Mouse (Mus musculus) heart, embryonic 10.5 days (tissue): ENCODE measurements at regions not wholly inside any gene's neighbourhood (a gene's known extent, or its start where the extent isn't known, plus 50 kb on each side); places are given as distances from the start of the nearest gene placed in this dataset.
A peak's percentile ranks its signal among the peaks of the same experiment; 100 is the strongest.

Experiments used
- DNase-seq: peaks from one replicate; pipeline ENCODE4 v3.0.0-alpha.2; 2017; ENCODE audit warnings: low spot score
- H3K27ac ChIP-seq: fragments of 300-500 bp; sonication (generic); 2 replicates; pipeline ENCODE4 v1.5.1; 2016; ENCODE audit warnings: mild to moderate bottlenecking
- H3K27me3 ChIP-seq: fragments of 300-500 bp; sonication (generic); 2 replicates; pipeline ENCODE4 v1.6.1; 2016; ENCODE audit warnings: mild to moderate bottlenecking; ENCODE audit not compliant: poor library complexity, insufficient read depth, severe bottlenecking
- H3K36me3 ChIP-seq: fragments of 300-500 bp; sonication (generic); 2 replicates; pipeline ENCODE4 v1.6.1; 2016; ENCODE audit warnings: mild to moderate bottlenecking, moderate library complexity
- H3K4me1 ChIP-seq: fragments of 300-500 bp; sonication (generic); 2 replicates; pipeline ENCODE4 v1.6.1; 2016; ENCODE audit warnings: mild to moderate bottlenecking
- H3K4me3 ChIP-seq: fragments of 300-500 bp; sonication (generic); 2 replicates; pipeline ENCODE4 v1.5.1; 2016; ENCODE audit warnings: mild to moderate bottlenecking, moderate library complexity
- H3K9me3 ChIP-seq: fragments of 300-500 bp; sonication (generic); 2 replicates; pipeline ENCODE4 v1.6.1; 2016; ENCODE audit warnings: mild to moderate bottlenecking, moderate library complexity
- WGBS: fragments of 180-500 bp; shearing (Covaris S2); methylation state at CpG from one replicate; pipeline ENCODE4 v1.1.7; 2016; 5-methylcytosine and 5-hydroxymethylcytosine counted together

DNA sequence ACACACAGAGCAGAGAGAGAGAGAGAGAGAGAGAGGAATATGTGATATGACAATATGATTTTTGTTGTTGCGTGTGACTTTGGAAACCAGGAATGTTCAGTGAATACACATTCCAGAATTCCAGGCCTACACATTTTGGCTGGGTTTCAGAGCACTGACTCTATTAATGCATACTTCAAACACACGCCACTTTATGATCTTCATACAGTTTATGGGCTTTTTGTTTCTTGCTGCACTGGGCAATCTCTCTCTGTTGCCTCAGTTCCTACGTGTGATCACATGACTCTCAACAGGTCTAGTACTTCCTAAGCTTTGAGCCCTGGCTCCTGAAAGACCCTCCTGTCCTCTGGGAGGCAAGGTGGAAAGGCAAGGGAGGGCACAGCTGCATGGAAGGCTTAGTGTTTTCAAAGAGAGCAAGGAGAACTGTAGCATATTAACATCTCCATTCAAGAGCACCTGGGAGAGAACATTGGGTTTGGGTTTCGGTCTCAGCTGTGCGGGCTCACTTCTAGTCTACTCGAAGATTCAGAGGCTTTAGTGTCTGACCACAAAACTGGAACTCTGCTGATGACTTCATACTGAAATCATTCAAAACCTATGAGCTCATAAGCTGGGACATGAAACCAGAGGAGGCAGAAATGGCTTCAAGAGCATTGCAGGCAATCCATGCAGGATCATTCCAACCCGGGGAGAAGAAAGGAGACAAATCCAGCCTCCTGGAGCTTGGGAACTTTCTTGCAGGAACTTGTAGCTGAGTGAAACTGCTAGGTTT, 87.9 kb upstream of the C1qtnf3 start:
- DNase-seq = no peak
- Histone ChIP-seq H3K4me3 (no peak overlapping the region), H3K27ac (no peak overlapping the region), H3K9me3 (no peaks in the 10 kb centered on the region), H3K4me1 (peaks cover 2% of the 10 kb centered on the region), H3K36me3 (no peaks in the 10 kb centered on the region), H3K27me3 (no peaks in the 10 kb centered on the region)
- WGBS = 87% methylated on average over 7 of the region's 7 CpGs

DNA sequence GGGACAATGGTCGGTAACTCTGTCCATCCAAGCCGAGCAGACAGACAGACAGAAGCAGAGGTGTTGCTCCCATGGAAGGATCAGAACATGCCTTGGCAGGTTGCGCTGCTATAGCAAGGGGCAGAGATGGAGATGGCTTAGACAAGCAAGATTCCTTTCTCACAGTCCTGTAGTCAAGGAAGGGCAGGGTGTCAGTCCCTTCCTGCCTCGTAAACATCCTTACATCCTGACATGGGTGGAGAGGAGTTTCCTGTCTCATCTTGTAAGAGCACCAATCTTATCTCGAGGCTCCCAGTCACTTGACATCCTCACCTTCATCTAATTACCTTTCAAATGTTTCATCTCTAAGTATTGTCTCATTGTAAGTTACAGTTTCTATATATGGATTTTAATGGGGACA, 87.0 kb upstream of the C1qtnf3 start:
- 75% methylated on average over 5 of the region's 5 CpGs for WGBS

DNA sequence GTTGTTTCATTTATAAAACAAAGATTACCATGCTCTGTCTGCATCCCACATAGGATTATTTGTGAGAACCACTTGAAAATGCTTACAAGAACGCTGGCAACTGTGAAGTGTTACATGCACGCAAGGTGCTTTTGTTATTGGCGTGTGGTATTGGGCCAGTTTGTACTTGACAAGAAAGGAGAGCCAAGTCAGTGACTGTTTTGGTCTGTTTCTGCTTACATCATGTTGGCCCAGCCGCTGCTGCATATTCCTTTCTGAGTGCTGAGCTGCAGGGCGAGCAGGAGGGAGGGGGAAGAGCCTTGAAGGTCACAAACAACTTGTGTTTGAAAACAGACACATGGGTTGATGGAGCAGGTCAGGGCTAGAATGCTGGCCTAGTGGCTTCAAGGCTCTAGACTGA, 85.3 kb upstream of the C1qtnf3 start:
- Histone ChIP-seq H3K4me3 (no peak overlapping the region), H3K27ac (peak overlapping the region; percentile 10; the same call in 1 of the 2 replicates), H3K9me3 (no peaks in the 10 kb centered on the region), H3K27me3 (no peaks in the 10 kb centered on the region), H3K36me3 (no peaks in the 10 kb centered on the region), H3K4me1 (peaks cover 11% of the 10 kb centered on the region)
- DNase-seq = no peak
- WGBS = 67% methylated on average over 5 of the region's 5 CpGs

More for the DNA sequence above, 87.0 kb upstream of the C1qtnf3 start:
- Histone ChIP-seq H3K4me1 (peaks cover 11% of the 10 kb centered on the region), H3K27ac (no peak overlapping the region), H3K9me3 (no peaks in the 10 kb centered on the region), H3K27me3 (no peaks in the 10 kb centered on the region), H3K36me3 (no peaks in the 10 kb centered on the region), H3K4me3 (no peak overlapping the region)
- DNase-seq = no peak

GRCm38 (mm10) chr15:10868115-10868514, 84.0 kb upstream of the C1qtnf3 start:
- 78% methylated on average over 7 of the region's 7 CpGs for WGBS
- Histone ChIP-seq H3K4me1 (peaks cover 11% of the 10 kb centered on the region), H3K9me3 (no peaks in the 10 kb centered on the region), H3K27me3 (no peaks in the 10 kb centered on the region), H3K4me3 (no peak overlapping the region), H3K27ac (no peak overlapping the region), H3K36me3 (no peaks in the 10 kb centered on the region)
- DNase-seq = no peak

DNA sequence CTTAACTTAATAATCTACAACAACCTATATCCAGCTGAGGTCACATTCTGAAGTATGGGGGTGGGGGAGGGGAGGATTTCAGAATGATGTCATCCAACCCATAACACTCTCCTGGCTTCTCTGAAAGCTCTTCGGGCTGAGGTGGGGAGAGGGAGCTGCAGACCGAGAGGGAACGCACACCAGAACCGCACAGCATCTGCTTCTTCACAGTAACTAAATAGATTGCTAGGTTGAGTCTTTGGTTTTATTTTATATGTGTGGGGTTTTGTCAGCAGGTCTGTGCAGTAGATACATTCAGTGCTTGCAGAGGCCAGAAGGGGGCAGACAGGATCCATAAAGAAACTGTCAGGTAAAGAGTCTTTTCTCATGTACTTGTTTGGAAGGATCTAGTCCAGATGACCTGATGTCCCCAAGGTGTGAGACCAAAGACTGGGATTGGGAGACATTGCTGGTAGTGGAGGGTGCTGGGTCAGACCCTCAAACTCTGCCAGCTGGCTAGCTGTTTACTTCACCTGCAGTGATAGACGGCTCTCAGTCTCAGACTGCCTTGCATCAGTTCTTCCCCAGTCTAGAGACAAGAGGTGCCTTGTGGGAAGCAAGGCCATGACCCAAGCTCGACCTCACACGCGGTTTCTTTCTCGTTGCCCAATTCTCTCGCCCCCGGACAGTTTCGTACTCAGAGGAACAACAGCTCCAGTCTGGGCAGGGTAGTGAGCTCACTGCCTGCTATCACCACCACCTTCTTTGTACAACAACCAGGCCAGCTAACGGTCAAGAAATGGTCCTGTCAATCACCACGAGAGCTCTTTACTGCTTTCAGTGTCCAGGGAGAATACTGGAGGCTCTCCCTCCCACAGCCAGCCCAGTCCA, 83.2 kb upstream of the C1qtnf3 start:
- H3K27ac ChIP-seq = 0 out of 2 replicates have a peak overlapping the region, but pooled peaks have one; percentile 4
- H3K4me1 ChIP-seq = peaks cover 11% of the 10 kb centered on the region
- WGBS = 43% methylated on average over 14 of the region's 14 CpGs
- no peaks in the 10 kb centered on the region for H3K9me3 ChIP-seq
- H3K4me3 ChIP-seq = no peak overlapping the region
- DNase-seq = no peak
- H3K27me3 ChIP-seq = no peaks in the 10 kb centered on the region
- H3K36me3 ChIP-seq = no peaks in the 10 kb centered on the region

DNA sequence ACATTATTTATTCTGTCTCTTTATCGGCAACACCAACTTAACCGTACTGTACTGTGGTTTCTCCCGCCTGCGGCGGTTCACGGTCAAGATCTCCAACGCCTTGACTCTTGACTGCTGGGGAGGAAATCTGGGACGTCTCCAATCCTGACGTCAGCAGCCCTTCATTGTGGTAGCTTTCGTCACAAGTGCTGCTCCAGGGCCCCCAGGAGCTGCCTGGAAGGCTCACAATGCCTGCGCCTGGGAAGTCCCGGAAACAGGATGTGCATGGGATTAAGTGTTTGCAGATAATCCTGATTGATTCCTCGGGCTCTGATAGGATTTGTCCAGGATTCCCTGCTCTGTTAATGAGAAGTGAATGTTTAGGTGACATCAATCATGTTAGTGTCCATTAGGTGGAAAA, 82.3 kb upstream of the C1qtnf3 start:
- H3K27me3 ChIP-seq = no peaks in the 10 kb centered on the region
- H3K4me1 ChIP-seq = peaks cover 11% of the 10 kb centered on the region
- 42% methylated on average over 13 of the region's 13 CpGs for WGBS
- H3K36me3 ChIP-seq = no peaks in the 10 kb centered on the region
- no peak overlapping the region for H3K4me3 ChIP-seq
- no peak overlapping the region for H3K27ac ChIP-seq
- DNase-seq = no peak
- no peaks in the 10 kb centered on the region for H3K9me3 ChIP-seq

DNA sequence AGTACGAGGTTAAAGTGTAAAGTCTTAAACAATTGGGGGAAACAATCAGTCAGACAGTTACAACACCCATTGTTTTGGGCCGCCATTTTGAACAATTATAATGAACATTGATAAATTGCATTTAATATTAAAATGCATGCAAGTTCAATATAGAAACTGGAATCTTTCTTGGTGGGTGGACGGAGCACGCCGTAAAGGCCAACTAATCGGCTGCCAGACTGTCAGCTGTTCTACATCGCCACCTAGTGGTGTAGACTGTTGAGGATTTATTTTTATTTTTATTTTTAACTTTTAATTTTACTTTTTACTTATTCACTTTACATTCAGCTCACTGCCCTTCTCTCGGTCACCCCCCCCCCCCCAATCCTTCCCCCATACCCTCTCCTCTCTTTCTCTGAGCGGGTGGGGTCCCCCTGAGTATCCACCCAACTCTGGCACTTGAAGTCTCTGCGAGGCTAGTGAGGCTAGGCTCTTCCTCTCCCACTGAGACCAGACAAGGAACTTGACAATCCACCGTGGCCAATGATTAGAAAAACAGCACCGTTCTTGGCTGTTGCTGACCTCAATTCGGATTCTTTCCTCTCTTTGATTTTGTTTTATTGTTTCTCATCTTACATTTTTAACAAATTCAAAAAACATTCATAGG, 79.7 kb upstream of the C1qtnf3 start:
- Histone ChIP-seq H3K4me1 (peaks cover 11% of the 10 kb centered on the region), H3K9me3 (no peaks in the 10 kb centered on the region), H3K36me3 (no peaks in the 10 kb centered on the region), H3K27ac (no peak overlapping the region), H3K4me3 (no peak overlapping the region), H3K27me3 (no peaks in the 10 kb centered on the region)
- WGBS = 21% methylated on average over 13 of the region's 13 CpGs
- DNase-seq = no peak

- no peak for DNase-seq
- WGBS = 78% methylated on average over 5 of the region's 5 CpGs
- Histone ChIP-seq H3K4me1 (no peaks in the 10 kb centered on the region), H3K36me3 (no peaks in the 10 kb centered on the region), H3K27ac (no peak overlapping the region), H3K27me3 (no peaks in the 10 kb centered on the region), H3K9me3 (no peaks in the 10 kb centered on the region), H3K4me3 (no peak overlapping the region)
Observed at GRCm38 (mm10) chr15:10876328-10876727, 75.8 kb upstream of the C1qtnf3 start.

GRCm38 (mm10) chr15:10881726-10882125, 70.4 kb upstream of the C1qtnf3 start:
- no peaks in the 10 kb centered on the region for H3K4me1 ChIP-seq
- no peak overlapping the region for H3K4me3 ChIP-seq
- H3K27me3 ChIP-seq = no peaks in the 10 kb centered on the region
- DNase-seq = no peak
- no peak overlapping the region for H3K27ac ChIP-seq
- H3K36me3 ChIP-seq = no peaks in the 10 kb centered on the region
- WGBS = 80% methylated on average over 1 of the region's 1 CpGs
- H3K9me3 ChIP-seq = peaks cover 3% of the 10 kb centered on the region; the same call in 1 of the 2 replicates

DNA sequence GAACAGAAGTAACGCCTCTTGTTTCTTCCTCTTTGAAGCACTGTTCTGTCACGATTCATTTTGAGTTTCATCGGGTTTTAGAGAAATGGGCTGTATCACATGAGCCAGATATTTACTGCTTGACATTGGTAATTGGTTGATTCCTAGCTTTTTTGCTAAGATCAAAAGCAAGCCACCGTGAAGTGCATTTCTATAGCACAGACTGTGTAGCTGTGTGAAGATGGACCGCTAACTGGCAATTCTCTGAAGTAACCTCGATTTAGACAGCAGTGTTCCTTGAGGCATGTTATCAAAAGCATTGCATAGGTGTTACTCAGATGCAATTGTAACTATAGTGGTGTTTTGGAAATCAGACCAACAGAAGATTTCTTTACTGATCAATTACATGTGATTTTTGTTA, 64.1 kb upstream of the C1qtnf3 start:
- no peak overlapping the region for H3K4me3 ChIP-seq
- 84% methylated on average over 6 of the region's 6 CpGs for WGBS
- H3K9me3 ChIP-seq = peaks cover 3% of the 10 kb centered on the region; the same call in 1 of the 2 replicates
- H3K27ac ChIP-seq = no peak overlapping the region
- no peaks in the 10 kb centered on the region for H3K36me3 ChIP-seq
- H3K4me1 ChIP-seq = 0 out of 2 replicates have a peak, but pooled peaks cover 5% of the 10 kb centered on the region
- no peaks in the 10 kb centered on the region for H3K27me3 ChIP-seq
- no peak for DNase-seq

GRCm38 (mm10) chr15:10890220-10890921, 61.8 kb upstream of the C1qtnf3 start:
- peak; percentile 78 for DNase-seq
- WGBS = 55% methylated on average over 8 of the region's 8 CpGs
- H3K36me3 ChIP-seq = no peaks in the 10 kb centered on the region
- no peaks in the 10 kb centered on the region for H3K9me3 ChIP-seq
- H3K4me1 ChIP-seq = 0 out of 2 replicates have a peak, but pooled peaks cover 5% of the 10 kb centered on the region
- H3K27ac ChIP-seq = no peak overlapping the region
- H3K4me3 ChIP-seq = no peak overlapping the region; the same call in 1 of the 2 replicates
- no peaks in the 10 kb centered on the region for H3K27me3 ChIP-seq

- H3K9me3 ChIP-seq = no peaks in the 10 kb centered on the region
- 83% methylated on average over 5 of the region's 5 CpGs for WGBS
- H3K4me1 ChIP-seq = no peaks in the 10 kb centered on the region
- H3K27ac ChIP-seq = no peak overlapping the region
- no peaks in the 10 kb centered on the region for H3K36me3 ChIP-seq
- no peak overlapping the region for H3K4me3 ChIP-seq
- H3K27me3 ChIP-seq = no peaks in the 10 kb centered on the region
- no peak for DNase-seq
Observed at GRCm38 (mm10) chr15:10898309-10898708, 53.8 kb upstream of the C1qtnf3 start.
